Mouse (Mus musculus): ENCODE measurements at regions not wholly inside any gene's neighbourhood (a gene's known extent, or its start where the extent isn't known, plus 50 kb on each side); places are given as distances from the start of the nearest gene placed in this dataset.

DNA sequence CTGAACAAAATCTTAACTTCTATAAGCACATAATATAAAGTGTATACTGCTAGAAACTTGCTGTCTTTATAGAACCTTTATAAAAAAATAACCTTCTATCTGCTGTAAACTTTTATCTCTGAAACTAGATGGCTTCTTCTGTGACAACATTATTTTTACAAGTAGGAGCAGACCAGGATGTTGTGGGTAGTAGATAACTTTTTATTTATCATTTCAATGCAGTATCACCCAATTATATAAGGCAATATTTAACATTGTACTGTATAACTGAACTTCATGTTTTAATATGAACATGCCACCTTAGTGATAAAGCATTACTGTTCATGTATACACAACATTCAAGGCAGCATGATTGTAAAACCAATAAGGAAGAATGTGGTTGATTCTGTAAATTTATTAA is 5024.1 kb upstream of the Gm7489 start:
- no peak overlapping the region for H3K4me3 ChIP-seq
- no peak for TF ChIP-seq CTCF (conservative IDR thresholded peaks at IDR 0.05)
- no peak for DNase-seq (ENCODE audit: low spot score in 2 of 2)
- H3K27ac ChIP-seq = no peak overlapping the region

GRCm38 (mm10) chr15:48898546-48898945 is 4986.2 kb upstream of the Gm7489 start:
- no peak for TF ChIP-seq CTCF (conservative IDR thresholded peaks at IDR 0.05)
- DNase-seq (ENCODE audit: low spot score in 2 of 2) = no peak
- H3K4me3 ChIP-seq = no peak overlapping the region
- no peak overlapping the region for H3K27ac ChIP-seq

- no peak overlapping the region for H3K4me3 ChIP-seq
- DNase-seq (ENCODE audit: low spot score in 2 of 2) = no peak
- TF ChIP-seq CTCF (conservative IDR thresholded peaks at IDR 0.05) = no peak
- H3K27ac ChIP-seq = no peak overlapping the region
These were observed 4980.0 kb upstream of the Gm7489 start for GRCm38 (mm10) chr15:48904687-48905086.

DNA sequence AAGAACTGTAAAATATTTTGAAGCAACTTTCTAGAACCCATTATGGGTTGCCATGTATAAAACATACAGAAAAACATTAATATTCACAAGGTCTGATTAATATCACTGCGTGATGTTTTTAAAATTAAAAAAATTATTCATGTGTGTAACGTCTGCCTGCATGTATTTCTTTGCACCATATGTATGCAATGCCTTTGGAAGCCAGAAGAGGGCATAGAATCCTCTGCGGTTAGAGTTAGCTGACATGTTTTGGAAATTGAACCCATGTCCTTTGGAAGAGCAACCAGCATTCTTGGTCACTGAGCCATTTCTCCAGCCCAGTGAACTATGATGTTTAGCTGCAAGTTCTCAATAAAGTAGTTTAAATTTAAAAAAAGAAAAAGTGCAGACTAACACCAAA is 4958.8 kb upstream of the Gm7489 start:
- no peak overlapping the region for H3K4me3 ChIP-seq
- no peak for DNase-seq (ENCODE audit: low spot score in 2 of 2)
- TF ChIP-seq CTCF (conservative IDR thresholded peaks at IDR 0.05) = peak; percentile 48

DNA sequence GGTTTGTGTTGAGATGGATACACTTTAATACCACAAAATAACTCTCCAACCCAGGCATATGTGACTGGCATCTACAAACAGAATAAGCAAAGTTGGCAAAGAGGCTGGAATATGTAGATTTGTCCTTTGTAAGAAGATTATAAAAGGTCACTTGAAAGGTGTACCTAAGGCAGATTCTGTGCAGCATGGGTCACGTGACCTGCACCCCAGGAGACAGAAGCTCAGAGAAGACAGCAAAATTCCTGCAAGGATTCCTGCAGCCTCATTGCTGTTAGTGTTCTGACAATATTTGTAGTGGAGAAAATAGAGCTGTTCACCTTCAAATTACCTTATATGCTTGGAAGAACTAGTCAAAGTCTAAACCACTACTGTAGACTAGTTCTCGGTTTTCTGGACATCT is 4938.6 kb upstream of the Gm7489 start:
- DNase-seq (ENCODE audit: low spot score in 2 of 2) = no peak
- TF ChIP-seq CTCF (conservative IDR thresholded peaks at IDR 0.05) = no peak
- Histone ChIP-seq H3K4me3 (no peak overlapping the region), H3K27ac (no peak overlapping the region)

More for the DNA sequence above, 4958.8 kb upstream of the Gm7489 start:
- no peak overlapping the region for H3K27ac ChIP-seq

- Histone ChIP-seq H3K4me3 (no peak overlapping the region), H3K27ac (no peak overlapping the region)
- no peak for TF ChIP-seq CTCF (conservative IDR thresholded peaks at IDR 0.05)
- no peak for DNase-seq (ENCODE audit: low spot score in 2 of 2)
These were observed 4908.5 kb upstream of the Gm7489 start for GRCm38 (mm10) chr15:48976176-48976575.

- Histone ChIP-seq H3K27ac (no peak overlapping the region), H3K4me3 (no peak overlapping the region)
- no peak for TF ChIP-seq CTCF (conservative IDR thresholded peaks at IDR 0.05)
- DNase-seq (ENCODE audit: low spot score in 2 of 2) = no peak
These were observed 4908.1 kb upstream of the Gm7489 start for GRCm38 (mm10) chr15:48976583-48976982.

Data from layer of hippocampus, adult 2 months (tissue).